Mouse (Mus musculus): ENCODE results near the gene Hacl1.

DNA sequence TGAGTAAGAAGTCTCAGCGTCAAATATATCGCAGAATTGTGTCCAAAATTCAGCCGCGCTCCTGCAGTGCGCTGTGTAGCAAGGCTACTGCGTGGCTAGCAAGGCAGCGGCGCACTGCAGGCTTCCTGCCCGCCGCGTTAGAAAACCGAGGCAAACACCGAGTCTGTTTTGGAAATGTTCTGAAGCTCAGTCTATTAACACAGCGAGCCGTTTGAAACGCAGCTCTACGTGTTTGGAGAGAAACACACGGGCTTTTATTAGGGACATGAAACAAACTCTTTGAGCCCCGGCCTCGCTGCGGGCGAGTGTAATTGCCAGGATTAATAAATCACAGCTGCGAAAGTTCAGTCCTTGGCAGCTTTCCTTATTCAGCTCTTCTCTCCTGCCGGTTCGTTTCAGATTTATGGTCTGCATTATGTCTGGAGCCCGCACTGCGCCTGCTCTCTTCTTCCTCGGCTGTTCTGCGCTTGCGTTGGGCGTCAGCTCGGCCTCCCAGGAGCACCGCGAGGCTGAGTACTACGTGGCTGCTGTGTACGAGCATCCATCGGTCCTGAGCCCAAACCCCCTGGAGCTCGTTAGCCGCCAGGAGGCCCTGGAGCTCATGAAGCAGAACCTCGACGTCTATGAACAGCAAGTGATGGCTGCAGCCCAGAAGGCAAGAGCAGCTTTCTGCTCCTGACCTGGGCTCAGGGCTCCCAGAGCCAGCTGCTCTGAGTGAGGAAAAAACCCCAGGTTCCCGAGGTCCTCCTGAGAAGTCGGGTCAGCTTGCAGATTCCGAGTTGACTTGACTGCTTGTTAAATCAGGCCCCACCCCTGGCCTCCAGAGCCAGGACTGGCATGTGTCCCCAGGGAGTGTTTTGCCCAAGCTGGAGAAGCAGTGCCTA lies 20.8 kb upstream of the Hacl1 start:
- TF ChIP-seq POLR2A (IDR thresholded peaks at IDR 0.05; ENCODE audit: low read depth, low read length) (no peak; the same call in 1 of the 2 replicates), CTCF (IDR thresholded peaks at IDR 0.05; ENCODE audit: extremely low read depth, insufficient read length, insufficient replicate concordance, low read depth, low read length) (no peak)

Measured in small intestine, adult 2 months (tissue).